Mouse (Mus musculus) erythroblast, embryonic 14.5 days (primary cell): ENCODE results near the gene Wipi2. TPM values are rescaled to one million over a fixed set of nuclear protein-coding genes. Genes with fewer than 3 reads are reported as not detected.

ENCODE experiments used
- H3K27me3 ChIP-seq: 2 replicates; pipeline ENCODE4 v1.6.1; 2012; ENCODE audit warnings: inconsistent platforms; ENCODE audit not compliant: control insufficient read depth
- H3K36me3 ChIP-seq: 2 replicates; pipeline ENCODE4 v1.6.1; 2012; ENCODE audit warnings: mild to moderate bottlenecking, inconsistent platforms; ENCODE audit not compliant: control insufficient read depth
- H3K4me1 ChIP-seq: 2 replicates; pipeline ENCODE4 v1.6.1; 2012; ENCODE audit warnings: inconsistent platforms; ENCODE audit not compliant: control insufficient read depth
- H3K4me3 ChIP-seq: replicated peaks from 2 replicates; pipeline ENCODE3; 2012; ENCODE audit warnings: moderate library complexity, mild to moderate bottlenecking, inconsistent platforms
- H3K9me3 ChIP-seq: 2 replicates; pipeline ENCODE4 v1.6.1; 2012; ENCODE audit warnings: low read length, inconsistent platforms, mixed read lengths; ENCODE audit not compliant: control insufficient read depth
- GATA1 ChIP-seq: IDR thresholded peaks from 2 replicates; pipeline ENCODE4 v1.6.1; 2012; ENCODE audit warnings: low read length, inconsistent platforms, mixed read lengths
- TAL1 ChIP-seq: IDR thresholded peaks from 3 replicates; pipeline ENCODE4 v1.6.1; 2012; ENCODE audit warnings: low read length, inconsistent platforms, mixed read lengths
- polyA plus RNA-seq: library from polyadenylated mRNA; stranded (reverse); fragments of >175 nt; gene quantifications from 2 replicates; pipeline ENCODE4 v1.2.3, GENCODE M21; 2012

The Wipi2 gene
- 2.7 and 3.2 TPM in 2 replicates for polyA plus RNA-seq

- no peaks in the 10 kb centered on the region for H3K9me3 ChIP-seq
- H3K27me3 ChIP-seq = peaks cover 25% of the 10 kb centered on the region
- peak within 1 kb of the TSS; percentile 100 for H3K4me3 ChIP-seq
- H3K4me1 ChIP-seq = peaks cover 30% of the 10 kb centered on the region
- no peak for TF ChIP-seq TAL1
- TF ChIP-seq GATA1 = no peak
- peaks cover 22% of the 10 kb centered on the region for H3K36me3 ChIP-seq
These were observed at the start of gene Wipi2 for GRCm38 (mm10) chr5:142627398-142627797. Gene Wipi2, plus strand, starts transcription at chr5:142627698.

DNA sequence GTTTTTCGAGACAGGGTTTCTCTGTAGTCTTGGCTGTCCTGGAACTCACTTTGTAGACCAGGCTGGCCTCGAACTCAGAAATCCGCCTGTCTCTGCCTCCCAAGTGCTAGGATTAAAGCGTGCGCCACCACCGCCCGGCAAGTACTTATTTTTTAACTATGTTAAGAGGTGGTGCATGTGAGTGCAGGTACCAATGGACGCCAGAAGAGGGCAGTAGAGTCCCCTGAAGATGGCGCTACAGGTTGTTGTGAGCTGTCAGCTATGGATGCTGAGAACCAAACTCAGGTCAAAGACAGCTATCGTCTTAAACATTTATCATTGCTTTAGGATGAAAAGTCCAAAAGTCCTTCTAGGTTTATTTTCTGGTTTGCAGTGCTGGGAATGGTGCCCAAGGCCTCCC is 49.3 kb upstream of the Wipi2 start:
- Histone ChIP-seq H3K9me3 (peaks cover 8% of the 10 kb centered on the region), H3K4me1 (no peaks in the 10 kb centered on the region), H3K27me3 (no peaks in the 10 kb centered on the region), H3K4me3 (no peak overlapping the region), H3K36me3 (peaks cover 5% of the 10 kb centered on the region; the same call in 1 of the 2 replicates)
- TF ChIP-seq TAL1 (no peak), GATA1 (no peak)

- TF ChIP-seq GATA1 = no peak
- H3K9me3 ChIP-seq = peaks cover 8% of the 10 kb centered on the region
- no peaks in the 10 kb centered on the region for H3K4me1 ChIP-seq
- no peaks in the 10 kb centered on the region for H3K27me3 ChIP-seq
- H3K36me3 ChIP-seq = peaks cover 5% of the 10 kb centered on the region; the same call in 1 of the 2 replicates
- H3K4me3 ChIP-seq = no peak overlapping the region
These were observed 46.0 kb upstream of the Wipi2 start for GRCm38 (mm10) chr5:142581517-142581916.

DNA sequence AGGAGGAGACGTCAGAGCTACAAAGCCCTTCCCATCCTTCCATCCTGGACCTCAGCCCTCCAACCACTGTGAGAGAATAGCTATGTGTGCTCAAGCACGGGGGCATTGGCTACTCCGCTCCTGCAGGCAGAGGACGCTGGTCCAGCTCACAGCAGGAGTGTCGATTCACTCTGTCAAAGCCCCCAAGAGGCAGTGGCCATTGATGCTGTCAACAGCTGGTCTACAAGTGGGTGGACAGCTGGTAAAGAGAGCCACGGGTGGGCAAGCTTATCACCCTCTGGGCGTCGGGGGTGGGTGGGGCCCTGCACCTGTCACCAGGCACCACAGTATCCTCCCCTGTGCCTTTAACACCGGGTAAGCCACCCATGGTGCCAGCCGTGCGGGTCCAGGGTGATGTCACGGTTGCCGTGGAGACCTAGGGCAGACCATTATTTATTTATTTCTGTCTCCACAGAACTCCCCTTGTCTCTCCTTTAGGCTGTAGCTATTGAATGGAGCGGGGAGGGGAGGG is 43.8 kb upstream of the Wipi2 start:
- peaks cover 2% of the 10 kb centered on the region for H3K9me3 ChIP-seq
- no peak for TF ChIP-seq TAL1
- no peak for TF ChIP-seq GATA1
- H3K4me1 ChIP-seq = no peaks in the 10 kb centered on the region
- H3K4me3 ChIP-seq = no peak overlapping the region
- no peaks in the 10 kb centered on the region for H3K27me3 ChIP-seq
- peaks cover 2% of the 10 kb centered on the region; the same call in 1 of the 2 replicates for H3K36me3 ChIP-seq

GRCm38 (mm10) chr5:142590953-142591616 is 36.4 kb upstream of the Wipi2 start:
- Histone ChIP-seq H3K4me3 (no peak overlapping the region), H3K27me3 (no peaks in the 10 kb centered on the region), H3K36me3 (no peaks in the 10 kb centered on the region; the same call in 1 of the 2 replicates), H3K9me3 (no peaks in the 10 kb centered on the region), H3K4me1 (no peaks in the 10 kb centered on the region)
- no peak for TF ChIP-seq GATA1
- no peak for TF ChIP-seq TAL1

DNA sequence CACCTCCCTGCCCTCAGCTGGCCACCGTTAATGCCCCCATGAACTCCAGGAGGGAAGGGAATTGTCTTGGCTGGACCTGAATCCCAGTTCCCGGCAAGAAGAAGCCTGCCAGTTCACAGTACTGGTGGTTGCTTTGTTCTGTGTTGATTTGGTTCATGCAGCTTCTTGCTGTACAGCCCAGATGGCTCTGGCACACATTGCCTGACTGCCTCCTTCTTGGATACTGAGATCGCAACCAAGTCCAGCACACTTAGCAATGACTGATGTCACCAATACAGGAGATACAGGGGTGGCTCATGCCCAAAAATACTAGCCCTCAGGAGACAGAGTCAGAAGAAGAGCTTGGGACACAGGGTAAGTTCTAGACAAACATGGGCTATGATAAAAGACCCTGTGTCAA is 31.8 kb upstream of the Wipi2 start:
- Histone ChIP-seq H3K4me3 (no peak overlapping the region), H3K4me1 (no peaks in the 10 kb centered on the region), H3K27me3 (no peaks in the 10 kb centered on the region), H3K36me3 (no peaks in the 10 kb centered on the region), H3K9me3 (no peaks in the 10 kb centered on the region)
- TF ChIP-seq GATA1 (no peak), TAL1 (no peak)

GRCm38 (mm10) chr5:142596723-142597122 is 30.8 kb upstream of the Wipi2 start:
- H3K27me3 ChIP-seq = no peaks in the 10 kb centered on the region
- no peaks in the 10 kb centered on the region for H3K4me1 ChIP-seq
- H3K36me3 ChIP-seq = no peaks in the 10 kb centered on the region
- TF ChIP-seq GATA1 = no peak
- no peak for TF ChIP-seq TAL1
- H3K9me3 ChIP-seq = no peaks in the 10 kb centered on the region
- H3K4me3 ChIP-seq = no peak overlapping the region

DNA sequence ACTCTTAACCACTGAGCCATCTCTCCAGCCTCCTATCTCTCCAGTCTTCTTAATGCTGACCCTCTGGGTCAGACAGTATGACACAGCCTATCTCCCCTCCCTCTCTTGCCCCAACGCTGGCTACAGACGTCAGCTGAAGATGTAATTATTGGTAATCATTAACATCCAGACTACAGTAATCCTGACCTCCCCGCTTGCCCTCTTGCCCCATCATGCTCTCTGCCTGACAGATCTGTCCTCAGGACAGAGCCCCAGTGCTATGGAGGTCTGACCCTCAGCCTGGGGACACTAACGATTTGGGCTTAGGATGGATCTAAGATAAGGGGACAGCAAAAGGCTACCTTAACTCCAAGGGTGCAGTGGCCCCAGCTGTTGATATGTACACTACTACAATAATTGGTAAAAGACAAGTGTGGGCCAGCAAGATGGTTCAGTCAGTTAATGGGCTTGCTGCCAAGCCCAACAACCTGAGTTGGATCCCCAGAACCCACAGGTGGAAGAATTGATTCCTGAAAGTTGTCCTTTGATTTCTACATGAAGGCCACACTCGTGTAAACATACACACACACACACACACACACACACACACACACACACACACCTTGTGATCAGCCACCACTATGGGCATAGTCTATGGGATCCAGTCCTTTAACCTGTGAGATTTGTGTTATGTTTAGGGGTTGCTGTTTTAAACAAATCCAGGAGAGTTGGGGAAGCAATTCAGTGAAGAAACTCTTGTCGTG is 29.7 kb upstream of the Wipi2 start:
- Histone ChIP-seq H3K4me3 (no peak overlapping the region), H3K4me1 (no peaks in the 10 kb centered on the region), H3K9me3 (no peaks in the 10 kb centered on the region), H3K27me3 (no peaks in the 10 kb centered on the region), H3K36me3 (no peaks in the 10 kb centered on the region)
- TF ChIP-seq TAL1 (no peak), GATA1 (no peak)

- Histone ChIP-seq H3K36me3 (no peaks in the 10 kb centered on the region), H3K4me3 (no peak overlapping the region), H3K9me3 (no peaks in the 10 kb centered on the region), H3K27me3 (peaks cover 25% of the 10 kb centered on the region), H3K4me1 (no peaks in the 10 kb centered on the region)
- TF ChIP-seq GATA1 (no peak), TAL1 (no peak)
These were observed 23.1 kb upstream of the Wipi2 start for GRCm38 (mm10) chr5:142604379-142604778.
